Mouse (Mus musculus) lung, postnatal 0 days (tissue): ENCODE results near the gene Aknad1. TPM values are rescaled to one million over a fixed set of nuclear protein-coding genes. Genes with fewer than 3 reads are reported as not detected.

Experiments
- ATAC-seq: fragments of 200-750 bp; cut with Nextera tagmentation; 2 replicates; pipeline ENCODE4 v1.8.0; 2017; ENCODE audit warnings: moderate library complexity
- DNase-seq: peaks from one replicate; pipeline ENCODE4 v3.0.0-alpha.2; 2016; ENCODE audit warnings: low spot score
- H3K27ac ChIP-seq: fragments of 300-500 bp; sonication (generic); 2 replicates; pipeline ENCODE4 v1.5.1; 2014; ENCODE audit warnings: antibody characterized with exemption, mild to moderate bottlenecking, low read length, mixed read lengths
- H3K27me3 ChIP-seq: fragments of 300-500 bp; sonication (generic); replicated peaks from 2 replicates; pipeline ENCODE4 v1.6.1; 2014; ENCODE audit warnings: low read length, mixed read lengths; ENCODE audit not compliant: insufficient read depth
- H3K36me3 ChIP-seq: fragments of 300-500 bp; sonication (generic); 2 replicates; pipeline ENCODE4 v1.6.1; 2014; ENCODE audit warnings: low read length, mixed read lengths; ENCODE audit not compliant: insufficient read depth
- H3K4me1 ChIP-seq: fragments of 300-500 bp; sonication (generic); 2 replicates; pipeline ENCODE4 v1.6.1; 2014; ENCODE audit warnings: antibody characterized with exemption, low read depth, low read length, mixed read lengths; ENCODE audit not compliant: insufficient read depth
- H3K4me2 ChIP-seq: fragments of 300-500 bp; sonication (generic); replicated peaks from 2 replicates; pipeline ENCODE4 v1.6.1; 2014; ENCODE audit warnings: low read depth, mild to moderate bottlenecking, low read length, moderate library complexity, mixed read lengths
- H3K4me3 ChIP-seq: fragments of 300-500 bp; sonication (generic); 2 replicates; pipeline ENCODE4 v1.5.1; 2014; ENCODE audit warnings: low read depth, low read length
- H3K9ac ChIP-seq: fragments of 300-500 bp; sonication (generic); replicated peaks from 2 replicates; pipeline ENCODE4 v1.6.1; 2014; ENCODE audit warnings: low read depth, mild to moderate bottlenecking
- H3K9me3 ChIP-seq: fragments of 300-500 bp; sonication (generic); 2 replicates; pipeline ENCODE4 v1.6.1; 2016; ENCODE audit warnings: low read length, mixed read lengths
- CTCF ChIP-seq: IDR thresholded peaks from 2 replicates; pipeline ENCODE4 v1.5.1; 2016; ENCODE audit warnings: antibody characterized with exemption, mild to moderate bottlenecking
- EP300 ChIP-seq: IDR thresholded peaks from 2 replicates; pipeline ENCODE4 v1.6.1; 2016; ENCODE audit warnings: antibody characterized with exemption, mild to moderate bottlenecking, control low read depth
- WGBS: fragments of 180-500 bp; shearing (Covaris S2); extraction: QIAGEN DNeasy Blood & Tissue Kit; methylation state at CpG from one replicate; pipeline ENCODE4 v1.1.7; 2014; 5-methylcytosine and 5-hydroxymethylcytosine counted together
- polyA plus RNA-seq: library from polyadenylated mRNA; unstranded; fragments of >200 nt; fragmentation: Nextera tagmentation; extraction: Ambion mirVana; gene quantifications from 2 replicates; pipeline ENCODE4 v1.2.1, GENCODE M21; 2015

Gene Aknad1
- polyA plus RNA-seq, 1 experiment from 2014 or later, result 0.21 TPM

GRCm38 (mm10) chr3:108702789-108703188, 36.7 kb upstream of the Aknad1 start:
- Histone ChIP-seq H3K27ac (no peak overlapping the region), H3K27me3 (no peaks in the 10 kb centered on the region), H3K9me3 (no peaks in the 10 kb centered on the region), H3K36me3 (no peaks in the 10 kb centered on the region), H3K4me3 (no peak overlapping the region), H3K4me2 (no peak overlapping the region), H3K4me1 (no peaks in the 10 kb centered on the region), H3K9ac (no peak overlapping the region)
- DNase-seq (no peak), ATAC-seq (no peak)
- no peak for TF ChIP-seq EP300
- TF ChIP-seq CTCF, result no peak
- 93% methylated on average over 8 of the region's 8 CpGs for WGBS

GRCm38 (mm10) chr3:108711296-108711695, 28.2 kb upstream of the Aknad1 start:
- ATAC-seq, result no peak
- H3K4me3 ChIP-seq, result no peak overlapping the region
- H3K4me1 ChIP-seq, result no peaks in the 10 kb centered on the region
- H3K27ac ChIP-seq, result no peak overlapping the region
- H3K4me2 ChIP-seq, result no peak overlapping the region
- TF ChIP-seq CTCF, result no peak
- TF ChIP-seq EP300, result no peak
- no peaks in the 10 kb centered on the region for H3K36me3 ChIP-seq
- H3K9ac ChIP-seq, result no peak overlapping the region
- 93% methylated on average over 5 of the region's 5 CpGs for WGBS
- no peaks in the 10 kb centered on the region for H3K9me3 ChIP-seq
- no peak for DNase-seq
- H3K27me3 ChIP-seq, result no peaks in the 10 kb centered on the region

GRCm38 (mm10) chr3:108713065-108713675, 26.3 kb upstream of the Aknad1 start:
- Histone ChIP-seq H3K27ac (no peak overlapping the region), H3K36me3 (no peaks in the 10 kb centered on the region), H3K9me3 (no peaks in the 10 kb centered on the region), H3K4me3 (no peak overlapping the region), H3K4me1 (no peaks in the 10 kb centered on the region), H3K9ac (no peak overlapping the region), H3K4me2 (no peak overlapping the region), H3K27me3 (no peaks in the 10 kb centered on the region)
- TF ChIP-seq EP300 (peak; percentile 36; the same call in 1 of the 2 replicates), CTCF (no peak)
- ATAC-seq (peak; percentile 46), DNase-seq (peak; percentile 22)
- WGBS, result 30% methylated on average over 3 of the region's 3 CpGs

- Histone ChIP-seq H3K36me3 (no peaks in the 10 kb centered on the region), H3K4me3 (no peak overlapping the region), H3K9me3 (no peaks in the 10 kb centered on the region), H3K4me2 (no peak overlapping the region), H3K9ac (no peak overlapping the region), H3K27me3 (no peaks in the 10 kb centered on the region), H3K27ac (no peak overlapping the region), H3K4me1 (no peaks in the 10 kb centered on the region)
- no peak for DNase-seq
- ATAC-seq, result no peak
- whole genome bisulfite sequencing, result 96% methylated on average over 4 of the region's 4 CpGs
- TF ChIP-seq CTCF (no peak), EP300 (no peak)
These were observed 24.6 kb upstream of the Aknad1 start for GRCm38 (mm10) chr3:108714837-108715236.

- Histone ChIP-seq H3K27ac (no peak overlapping the region), H3K4me3 (no peak overlapping the region), H3K4me1 (0 out of 2 replicates have a peak, but pooled peaks cover 3% of the 10 kb centered on the region), H3K9ac (no peak overlapping the region), H3K9me3 (no peaks in the 10 kb centered on the region), H3K4me2 (no peak overlapping the region), H3K36me3 (no peaks in the 10 kb centered on the region), H3K27me3 (no peaks in the 10 kb centered on the region)
- WGBS, result 71% methylated on average over 3 of the region's 3 CpGs
- DNase-seq, result no peak
- TF ChIP-seq CTCF, result no peak
- TF ChIP-seq EP300, result no peak
- ATAC-seq, result no peak
These were observed 21.5 kb upstream of the Aknad1 start for GRCm38 (mm10) chr3:108717896-108718502.

GRCm38 (mm10) chr3:108719357-108719756, 20.1 kb upstream of the Aknad1 start:
- ATAC-seq, result no peak
- 59% methylated on average over 2 of the region's 2 CpGs for WGBS
- Histone ChIP-seq H3K4me1 (0 out of 2 replicates have a peak, but pooled peaks cover 3% of the 10 kb centered on the region), H3K36me3 (no peaks in the 10 kb centered on the region), H3K27me3 (no peaks in the 10 kb centered on the region), H3K4me3 (no peak overlapping the region), H3K9me3 (no peaks in the 10 kb centered on the region), H3K4me2 (no peak overlapping the region), H3K9ac (no peak overlapping the region), H3K27ac (no peak overlapping the region)
- TF ChIP-seq CTCF (no peak), EP300 (no peak)
- no peak for DNase-seq
